19 mouse cellular contexts compared by ENCODE assay signal in the genomic region with DNA sequence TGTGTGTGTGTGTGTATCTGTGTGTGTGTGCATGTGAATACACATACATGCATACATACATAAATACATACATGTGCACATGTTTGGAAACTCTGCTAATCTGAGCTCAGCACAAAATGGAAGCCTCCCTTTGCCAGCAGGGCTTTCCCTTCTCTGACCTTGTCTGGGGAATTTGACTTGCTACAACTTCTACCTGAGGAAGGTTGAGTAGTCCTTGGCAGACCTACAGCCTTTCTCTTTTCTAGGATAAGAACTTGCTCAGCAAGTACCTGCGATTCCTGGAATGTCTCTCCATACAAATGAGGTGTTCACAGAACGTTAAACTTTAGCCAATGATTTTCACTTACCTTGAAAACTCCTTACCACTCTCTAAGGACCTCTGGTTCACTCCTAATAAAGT.
"Had no signal": no experiment of that assay in that cellular context is flagged by ENCODE, and none has a peak within 500 bp of the region (broad histone marks: within the 10 kb centered on the region; RNA-seq: fewer than 3 reads in every experiment).

No protein-coding gene starts in this region.

- DNase-seq: layer of hippocampus, adult 9-11 months; liver; lung, adult 18-20 months; lung, postnatal 10 days; lung, postnatal 4 days; retina, postnatal 1 day; thymus, adult 18-20 months; thymus, postnatal 36 days had no signal

- H3K9me3 ChIP-seq: hindbrain, embryonic 15.5 days; limb, embryonic 10.5 days; limb, embryonic 13.5 days; liver, embryonic 12.5 days; liver, embryonic 15.5 days; midbrain, embryonic 13.5 days; neural tube, embryonic 13.5 days had no signal

- H3K4me3 ChIP-seq: hindbrain, embryonic 15.5 days; layer of hippocampus, adult 2 months; limb, embryonic 10.5 days; limb, embryonic 13.5 days; liver, embryonic 12.5 days; liver, embryonic 15.5 days; midbrain, embryonic 13.5 days; myocyte; neural tube, embryonic 13.5 days had no signal

- H3K9ac ChIP-seq: hindbrain, embryonic 15.5 days; limb, embryonic 13.5 days; liver, embryonic 12.5 days; liver, embryonic 15.5 days; midbrain, embryonic 13.5 days; neural tube, embryonic 13.5 days had no signal

- H3K4me1 ChIP-seq: hindbrain, embryonic 15.5 days; liver, embryonic 12.5 days; liver, embryonic 15.5 days; midbrain, embryonic 13.5 days had no signal

- H3K4me2 ChIP-seq: hindbrain, embryonic 15.5 days; limb, embryonic 13.5 days; liver, embryonic 12.5 days; liver, embryonic 15.5 days; midbrain, embryonic 13.5 days; neural tube, embryonic 13.5 days had no signal

- H3K36me3 ChIP-seq: hindbrain, embryonic 15.5 days; limb, embryonic 10.5 days; limb, embryonic 13.5 days; liver, embryonic 12.5 days; liver, embryonic 15.5 days; midbrain, embryonic 13.5 days; neural tube, embryonic 13.5 days had no signal

- H3K27me3 ChIP-seq: liver, embryonic 12.5 days; liver, embryonic 15.5 days; midbrain, embryonic 13.5 days; neural tube, embryonic 13.5 days had no signal

- H3K27ac ChIP-seq: hindbrain, embryonic 15.5 days; layer of hippocampus, adult 2 months; limb, embryonic 10.5 days; limb, embryonic 13.5 days; liver, embryonic 12.5 days; liver, embryonic 15.5 days; midbrain, embryonic 13.5 days; neural tube, embryonic 13.5 days had no signal

- ATAC-seq: intestine, postnatal 0 days; liver, embryonic 12.5 days; midbrain, embryonic 13.5 days; midbrain, embryonic 16.5 days had no signal
